Mouse (Mus musculus) R1 (cell line): ENCODE measurements around the gene Gm20388.
A peak's percentile ranks its signal among the peaks of the same experiment; 100 is the strongest.

Experiments
- DNase-seq: peaks from one replicate; pipeline ENCODE4 v3.0.0-alpha.2; 2018; ENCODE audit warnings: low read depth, low spot score

The Gm20388 gene

DNA sequence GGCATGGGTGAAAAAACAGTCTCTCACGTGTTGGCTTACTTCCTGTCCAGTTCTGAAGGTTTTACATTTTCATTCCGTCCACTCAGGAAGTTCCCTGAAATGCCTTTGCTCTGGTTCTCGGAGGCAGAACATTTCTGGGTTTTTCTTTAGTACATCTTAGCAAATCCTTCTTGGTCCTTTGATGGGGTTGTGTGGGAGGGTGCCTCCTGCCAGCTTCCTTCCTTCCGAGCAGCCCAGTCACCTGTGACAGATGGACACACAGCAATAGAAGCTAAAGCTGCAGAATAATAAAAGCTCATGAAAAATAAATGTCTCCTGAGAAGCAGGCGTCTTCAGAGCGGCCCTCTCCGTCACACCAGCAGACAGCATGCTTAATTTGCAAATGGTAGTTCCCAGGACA lies 4168.3 kb downstream of the Gm20388 start:
- no peak for DNase-seq

DNA sequence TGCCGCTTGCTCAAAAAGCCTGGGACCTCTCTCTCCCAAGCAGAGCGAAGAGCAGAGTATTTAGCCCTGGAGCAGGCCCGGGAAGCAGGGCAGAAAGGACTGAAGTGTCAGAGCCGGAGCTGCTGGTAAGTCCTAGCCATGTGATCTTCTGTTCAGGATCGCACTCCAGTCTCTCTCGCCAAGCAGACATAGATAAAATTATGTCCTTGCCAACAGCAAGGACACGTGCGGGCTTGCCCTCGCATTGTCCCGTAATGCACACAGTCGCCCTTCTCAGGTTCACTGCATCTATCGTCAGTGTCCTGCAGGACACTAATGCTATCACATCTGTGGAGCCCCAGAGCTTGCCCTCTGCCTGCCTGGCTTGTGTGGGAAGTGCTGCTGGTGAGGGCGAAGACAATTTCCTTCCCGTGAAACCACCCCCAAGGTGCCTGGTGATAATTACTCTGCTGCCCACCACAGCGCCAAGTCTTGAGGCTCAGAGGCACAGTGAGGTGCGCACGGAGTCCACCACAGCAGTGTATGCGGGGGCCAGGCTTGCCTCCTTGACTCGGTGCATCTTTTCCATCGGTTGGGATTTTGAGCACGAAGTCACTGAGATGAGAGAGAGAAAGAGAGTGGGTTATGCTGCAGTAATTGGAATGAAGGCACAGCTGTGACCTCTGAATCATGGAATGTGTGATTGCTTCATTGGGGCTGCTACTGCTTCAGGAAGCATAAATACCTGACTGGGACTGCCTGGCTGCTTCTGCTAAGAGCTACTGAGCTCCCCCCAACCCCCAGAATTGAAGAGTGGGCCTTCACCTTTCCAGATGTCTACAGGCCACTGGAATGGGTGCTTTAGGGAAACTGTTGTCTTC lies 4170.1 kb downstream of the Gm20388 start:
- DNase-seq = no peak

DNA sequence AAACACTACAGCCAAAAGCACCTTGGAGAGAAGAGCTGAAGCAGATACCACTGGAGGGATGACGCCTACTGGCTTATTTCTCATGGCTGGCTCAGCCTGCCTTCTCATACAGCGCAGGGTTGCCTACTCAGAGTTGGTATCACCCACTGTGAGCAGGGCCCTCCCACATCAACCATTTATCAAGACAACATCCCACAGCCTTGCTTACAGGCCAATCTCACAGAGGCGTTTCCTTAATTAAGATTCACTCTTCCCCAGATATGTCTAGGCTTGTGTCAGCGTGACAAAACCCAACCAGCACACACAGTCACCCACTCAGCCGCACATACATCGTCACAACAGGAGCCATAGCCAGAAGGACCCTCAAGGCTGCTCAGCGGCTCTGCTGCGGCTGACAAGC lies 4172.0 kb downstream of the Gm20388 start:
- no peak for DNase-seq

DNA sequence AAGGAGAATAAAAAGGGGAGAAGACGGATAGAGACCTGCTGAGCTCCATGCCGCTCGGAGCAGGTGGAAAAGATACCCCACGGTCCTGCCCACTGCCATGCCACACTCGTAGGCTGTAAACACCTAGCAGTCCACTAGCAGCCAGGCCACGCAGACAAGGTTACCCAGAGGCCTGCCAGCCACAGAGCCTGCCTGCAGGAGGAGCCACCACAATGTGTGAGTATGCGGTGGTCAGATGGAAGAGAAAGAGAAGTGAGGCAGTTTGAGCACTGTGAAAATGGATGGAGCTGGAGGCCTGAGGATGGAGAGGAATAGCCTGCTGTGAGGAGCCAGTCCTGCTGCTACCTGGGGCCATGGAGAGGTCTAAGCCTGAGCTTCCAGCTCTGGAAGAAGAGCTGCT lies 4173.0 kb downstream of the Gm20388 start:
- no peak for DNase-seq

DNA sequence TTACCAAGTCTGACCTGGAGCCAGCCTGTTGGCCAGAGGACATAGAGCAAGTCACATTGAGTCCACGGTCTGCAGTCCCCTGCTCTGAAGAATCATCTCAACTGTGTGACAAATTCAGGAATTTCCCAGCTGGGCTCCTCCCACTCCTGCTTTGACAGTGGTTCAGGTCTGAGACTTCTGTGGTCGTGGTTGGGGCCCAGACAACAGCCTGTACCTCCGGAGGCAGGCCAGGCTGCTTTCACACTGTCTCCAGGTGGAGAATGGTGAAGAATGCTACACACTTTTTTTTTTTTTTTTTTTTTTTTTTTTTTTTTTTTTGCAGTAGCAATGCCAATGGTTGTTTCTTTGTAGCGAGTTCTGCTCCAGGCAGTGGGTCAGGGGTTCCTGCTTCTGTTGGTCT lies 4175.0 kb downstream of the Gm20388 start:
- no peak for DNase-seq

DNA sequence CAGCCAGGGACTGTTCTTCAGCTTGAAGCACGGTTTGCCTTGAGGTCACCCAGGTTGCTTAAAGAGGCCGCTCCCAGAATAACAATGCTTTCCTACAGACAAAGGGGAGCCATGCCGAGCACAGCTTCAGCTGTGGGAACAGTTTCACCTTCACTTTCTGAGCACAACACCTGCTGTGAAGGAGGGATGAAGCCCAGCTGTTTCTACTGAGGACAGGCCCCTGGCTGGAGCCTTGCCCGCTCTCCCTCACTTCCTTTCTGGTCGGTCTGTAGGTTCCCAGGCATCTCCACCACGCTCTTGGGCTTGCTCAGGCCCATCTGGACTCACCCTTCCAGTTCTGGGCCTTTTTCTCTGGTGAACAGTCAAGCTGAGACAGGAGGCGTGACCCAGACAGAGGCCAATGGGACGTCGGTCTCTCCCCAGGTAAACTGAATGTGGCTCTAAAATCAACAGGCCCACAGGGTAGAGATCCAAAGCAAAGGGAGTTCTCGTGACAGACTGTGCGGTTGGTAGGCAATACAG lies 4177.5 kb downstream of the Gm20388 start:
- peak; percentile 91 for DNase-seq

DNA sequence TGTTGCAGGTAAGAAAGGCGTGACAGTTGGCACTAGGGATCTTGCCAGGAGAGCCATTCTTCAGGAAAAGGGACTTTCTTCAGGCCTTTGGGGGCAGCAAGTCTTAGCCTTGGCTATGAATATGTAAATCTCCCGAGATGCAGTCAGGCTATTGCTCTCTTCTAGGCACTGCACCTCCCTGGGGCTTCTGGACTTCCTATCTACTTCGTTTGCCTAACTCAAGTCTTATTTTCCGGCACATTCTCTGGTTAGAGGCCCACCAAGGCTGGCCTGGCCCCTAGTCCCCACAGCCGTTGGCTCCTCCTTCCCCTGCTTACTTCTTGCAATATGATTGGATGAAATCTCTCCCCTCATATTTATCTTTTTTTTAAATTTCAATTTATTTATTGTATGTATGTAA lies 4178.4 kb downstream of the Gm20388 start:
- DNase-seq = no peak

DNA sequence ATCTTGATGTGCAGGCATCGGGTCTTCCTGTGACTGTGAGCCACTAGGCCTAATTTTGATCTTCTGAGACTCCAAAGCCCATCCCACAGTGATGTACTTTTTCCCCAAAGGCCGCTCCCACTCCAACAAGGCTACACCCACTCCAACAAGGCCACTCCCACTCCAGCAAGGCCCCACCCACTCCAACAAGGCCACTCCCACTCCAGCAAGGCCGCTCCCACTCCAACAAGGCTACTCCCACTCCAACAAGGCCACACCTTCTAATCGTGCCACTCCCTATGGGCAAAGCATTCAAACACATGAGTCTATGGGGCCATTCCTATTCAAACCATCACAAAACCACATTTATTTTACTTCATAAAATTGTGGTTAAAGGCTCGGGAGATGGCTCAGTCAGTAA lies 4179.8 kb downstream of the Gm20388 start:
- peak; percentile 73 for DNase-seq

DNA sequence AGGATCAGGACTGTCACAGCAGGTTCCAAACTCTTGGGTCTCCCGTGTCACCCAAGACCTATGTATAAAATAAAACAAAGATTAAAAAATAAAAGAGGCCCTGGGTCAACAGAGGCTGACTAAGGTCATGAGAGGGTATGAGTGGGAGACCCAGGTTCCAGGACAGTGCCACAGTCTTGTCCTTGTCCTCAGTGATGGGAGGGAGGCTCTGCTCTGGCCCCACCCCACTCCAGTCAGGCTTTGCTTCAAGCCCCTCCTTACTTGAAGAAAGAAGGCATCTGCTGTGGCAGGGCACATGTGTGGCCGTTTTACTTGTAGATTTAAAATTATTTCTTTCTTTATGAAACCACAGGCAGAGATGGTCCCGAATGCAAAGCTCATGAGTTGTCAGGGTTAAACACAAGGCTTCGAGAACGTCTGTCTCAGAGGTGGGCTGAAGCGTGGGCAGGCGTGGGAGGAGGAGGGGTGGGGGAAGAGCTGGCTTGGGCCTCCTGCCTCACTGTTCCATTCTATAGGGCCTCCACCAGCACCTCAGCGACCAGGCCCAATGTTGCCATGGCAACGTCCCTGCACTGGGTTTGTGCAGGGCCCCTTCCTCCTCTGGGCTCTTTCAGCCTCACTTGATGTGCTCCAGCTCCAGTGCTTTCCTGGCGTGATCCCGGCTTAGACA lies 4188.4 kb downstream of the Gm20388 start:
- peak; percentile 74 for DNase-seq

DNA sequence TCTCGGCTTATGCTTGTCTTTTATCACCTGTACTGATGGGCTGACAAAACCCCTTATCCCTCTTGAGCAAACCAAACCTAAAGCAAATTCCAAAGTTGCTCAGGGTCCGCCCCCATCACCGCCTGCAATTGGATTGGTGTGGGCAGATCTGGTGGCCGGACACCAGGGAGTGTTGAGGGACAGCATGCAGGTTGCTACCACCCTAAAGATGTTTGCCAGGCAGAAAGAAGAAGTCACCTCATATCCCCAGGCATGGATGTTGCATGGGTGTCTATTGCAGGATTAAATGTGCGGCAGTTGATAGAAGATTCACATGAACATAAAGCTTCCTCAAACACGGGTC lies 4189.0 kb downstream of the Gm20388 start:
- no peak for DNase-seq

DNA sequence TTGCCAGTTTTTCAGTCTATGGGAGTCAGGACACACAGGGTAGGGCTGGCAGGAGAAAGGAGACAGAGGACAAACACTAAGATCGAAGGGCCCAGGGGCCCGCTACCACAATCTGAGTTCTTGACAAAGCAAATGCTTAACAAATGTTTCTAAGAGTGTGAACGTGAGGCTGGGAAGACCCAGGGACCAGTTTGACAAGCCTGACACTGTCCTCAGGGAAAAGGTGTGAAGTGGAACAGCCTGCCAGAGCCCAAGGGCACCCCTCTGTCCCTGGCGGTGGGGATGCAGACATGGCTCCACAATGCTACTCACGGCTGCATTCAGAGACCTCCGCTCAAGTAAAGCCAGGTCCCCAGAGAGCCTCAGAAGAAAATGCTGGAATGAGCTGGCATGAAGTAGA lies 4195.2 kb downstream of the Gm20388 start:
- DNase-seq = no peak

DNA sequence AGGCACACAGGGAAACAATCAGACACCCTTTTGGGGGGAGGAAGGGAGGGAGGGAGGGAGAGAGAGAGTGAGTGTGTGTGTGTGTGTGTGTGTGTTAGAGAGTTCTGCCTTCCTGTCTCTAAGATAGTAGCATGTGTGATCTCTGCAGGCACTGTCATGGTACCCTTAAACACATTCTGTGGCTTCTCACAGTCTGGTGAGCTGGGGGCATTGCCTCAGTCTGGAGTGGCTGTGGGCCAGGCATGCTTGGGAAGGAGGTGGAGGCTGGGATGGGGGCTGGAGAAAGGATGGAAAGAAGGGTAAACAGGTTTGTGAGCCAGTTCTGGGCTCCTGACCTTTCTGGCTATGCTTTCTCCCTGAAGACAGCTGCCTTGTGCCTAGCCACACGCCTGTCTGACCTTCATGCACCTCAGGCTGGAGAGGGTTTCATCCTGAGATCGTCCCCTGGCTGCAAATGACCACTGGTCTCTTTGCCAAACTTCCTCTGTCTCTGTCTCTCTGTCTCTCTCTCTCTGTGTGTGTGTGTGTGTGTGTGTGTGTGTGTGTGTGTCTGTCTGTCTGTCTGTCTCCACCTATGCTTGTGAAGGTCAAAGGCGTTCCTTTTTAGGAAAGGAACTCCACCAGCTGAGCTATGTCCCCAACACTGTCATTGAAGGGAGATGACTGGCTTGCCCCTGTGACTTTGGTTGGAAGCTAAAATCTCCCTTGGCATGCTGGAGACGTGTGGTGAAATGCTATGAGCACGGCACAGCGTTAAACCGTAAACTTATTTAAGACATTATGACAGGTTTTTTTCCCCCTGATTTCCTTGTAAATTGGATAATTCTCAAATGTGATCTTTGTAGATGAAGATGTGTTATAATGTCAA lies 4195.9 kb downstream of the Gm20388 start:
- DNase-seq = no peak

DNA sequence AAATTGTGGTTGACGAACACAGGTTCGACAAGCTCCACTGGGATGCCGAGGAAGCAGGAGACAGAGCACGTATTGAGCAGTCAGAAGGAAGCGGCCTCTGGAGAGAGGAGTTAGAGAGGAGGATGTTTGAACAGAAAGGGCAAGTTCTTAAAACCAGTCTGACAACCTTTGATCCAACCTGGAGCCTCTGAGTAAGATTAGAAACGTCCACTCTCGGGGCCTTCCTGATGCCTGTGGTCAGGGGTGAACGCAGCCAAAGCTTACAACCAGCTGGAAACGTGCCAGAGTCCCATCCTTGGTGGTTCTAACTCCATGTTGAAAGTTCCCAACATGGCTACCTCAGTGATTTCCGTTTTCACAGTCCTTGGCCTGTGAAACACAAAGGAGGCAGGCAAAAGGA lies 4202.5 kb downstream of the Gm20388 start:
- DNase-seq = no peak

DNA sequence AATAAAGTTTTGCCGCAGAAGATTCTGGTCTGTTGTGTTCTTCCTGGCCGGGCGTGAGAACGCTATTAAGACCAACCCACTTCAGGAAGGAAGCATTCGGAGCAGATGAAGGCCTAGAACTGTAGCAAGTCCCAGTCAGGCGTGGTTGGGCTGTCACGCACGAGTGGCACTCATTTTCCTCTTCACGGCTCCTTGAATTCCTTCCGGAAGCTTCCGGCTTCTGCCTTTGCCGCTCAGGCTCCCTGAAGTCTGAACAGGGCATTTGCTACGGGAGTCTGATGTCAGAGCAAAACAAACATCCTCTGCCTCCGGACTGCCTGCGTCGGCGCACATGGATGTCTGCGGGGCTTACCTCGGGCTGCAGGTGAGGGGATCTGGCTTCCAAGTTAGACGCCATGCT lies 4214.6 kb downstream of the Gm20388 start:
- no peak for DNase-seq

DNA sequence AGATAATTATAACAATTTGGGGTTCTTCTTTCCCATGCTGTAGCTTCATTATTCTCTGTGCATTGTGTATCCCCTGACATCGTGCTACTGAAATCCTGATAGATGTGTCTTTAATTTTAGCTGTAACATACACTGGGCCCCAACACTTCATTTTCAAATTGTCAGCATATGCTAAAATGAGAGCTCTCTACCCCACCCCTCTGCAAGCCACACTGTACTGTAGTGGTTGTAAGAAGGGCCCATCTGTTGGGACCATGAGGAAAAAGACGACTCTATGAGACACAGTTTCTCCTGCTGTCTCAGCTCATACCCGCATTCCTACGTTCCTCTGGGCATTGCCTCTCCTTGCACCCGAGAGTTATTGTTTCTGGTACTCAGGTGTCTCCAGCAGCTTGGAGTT lies 4226.6 kb downstream of the Gm20388 start:
- no peak for DNase-seq

DNA sequence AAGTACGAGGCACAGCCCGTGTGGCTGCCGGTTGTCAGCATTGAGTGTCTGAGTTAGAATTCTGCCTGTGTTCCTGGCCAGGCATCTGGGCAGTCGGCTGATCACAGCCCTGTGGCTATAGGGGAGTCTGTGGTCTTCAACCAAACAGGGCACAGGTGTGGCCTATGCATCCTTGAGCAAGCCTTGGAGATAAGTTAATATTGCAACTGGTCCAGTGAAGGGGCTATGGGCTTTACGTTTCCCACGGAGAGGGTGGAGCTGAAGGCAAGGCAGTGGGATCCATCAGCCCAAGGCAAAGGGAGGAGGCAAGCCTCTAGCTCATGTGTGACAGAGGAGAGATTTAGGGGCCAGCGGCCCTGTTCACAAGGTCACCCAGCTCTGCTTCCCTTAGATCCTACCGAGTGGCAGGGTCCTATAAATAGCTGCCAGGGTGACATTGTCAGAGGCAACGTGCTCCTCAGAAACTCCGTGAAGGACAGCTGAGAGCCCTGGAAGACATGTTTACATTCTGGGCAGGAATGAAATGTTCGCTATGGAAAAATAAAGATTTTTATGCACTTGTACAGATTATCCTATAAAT lies 4229.7 kb downstream of the Gm20388 start:
- DNase-seq = no peak

DNA sequence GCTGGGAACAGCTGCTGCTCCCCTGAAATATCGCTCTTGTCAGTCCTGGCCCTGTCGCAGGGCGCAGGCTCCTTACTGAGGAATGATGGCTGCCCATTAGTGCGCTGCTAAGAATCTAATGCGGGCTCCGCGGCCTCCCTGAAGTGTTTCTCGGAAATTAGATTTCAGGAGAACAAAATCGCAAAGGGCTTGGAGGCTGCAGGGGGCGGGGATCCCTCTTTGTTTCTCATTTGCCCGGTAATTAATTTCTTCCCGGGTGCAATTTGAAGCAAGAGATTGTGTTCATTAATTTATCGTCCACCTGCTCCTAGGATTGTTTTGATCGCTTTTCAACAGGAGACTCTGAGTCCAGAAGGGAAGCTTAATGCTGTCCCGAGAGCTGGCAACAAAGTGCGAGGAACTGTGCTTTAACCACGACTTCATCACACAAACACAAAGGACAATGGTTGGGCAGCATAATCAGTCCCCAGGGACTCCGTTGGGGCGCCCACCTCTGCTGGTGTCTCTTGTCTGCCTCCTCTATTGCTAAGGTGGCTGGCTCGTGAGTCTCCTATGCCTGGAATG lies 4230.3 kb downstream of the Gm20388 start:
- no peak for DNase-seq

DNA sequence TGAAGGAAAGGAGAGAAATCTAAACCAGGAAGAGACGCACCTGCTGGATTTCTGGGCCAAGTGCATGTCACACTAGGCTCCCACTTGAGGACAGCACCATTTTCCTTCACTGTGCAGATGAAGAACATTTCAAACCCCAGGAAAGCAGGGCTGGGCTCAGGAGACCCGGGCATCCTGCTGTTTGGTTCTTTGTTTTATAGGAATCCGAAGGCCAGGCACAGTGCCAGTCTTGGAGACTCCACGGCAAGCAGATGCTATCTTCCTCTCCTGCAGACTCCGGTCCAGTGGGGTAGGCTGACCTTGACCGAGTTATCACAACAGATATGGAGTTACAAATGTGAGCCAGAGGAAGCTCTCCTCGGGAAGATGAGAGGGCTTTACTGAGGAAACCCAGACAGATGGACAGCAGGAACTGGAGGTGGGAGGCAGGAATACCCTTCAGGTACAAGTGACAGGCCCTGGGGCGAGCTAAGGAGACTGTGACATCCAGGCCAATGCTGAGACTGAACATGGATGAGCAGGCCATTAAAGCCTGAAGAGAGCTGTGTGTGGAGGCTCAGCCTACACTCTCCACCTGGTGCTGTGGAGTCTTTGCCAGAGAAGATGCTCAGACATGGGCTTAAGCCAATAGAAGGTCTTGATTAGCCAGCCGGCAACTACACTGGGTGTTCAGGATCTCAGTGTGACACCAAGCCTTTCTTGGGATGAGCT lies 4231.2 kb downstream of the Gm20388 start:
- peak; percentile 70 for DNase-seq

DNA sequence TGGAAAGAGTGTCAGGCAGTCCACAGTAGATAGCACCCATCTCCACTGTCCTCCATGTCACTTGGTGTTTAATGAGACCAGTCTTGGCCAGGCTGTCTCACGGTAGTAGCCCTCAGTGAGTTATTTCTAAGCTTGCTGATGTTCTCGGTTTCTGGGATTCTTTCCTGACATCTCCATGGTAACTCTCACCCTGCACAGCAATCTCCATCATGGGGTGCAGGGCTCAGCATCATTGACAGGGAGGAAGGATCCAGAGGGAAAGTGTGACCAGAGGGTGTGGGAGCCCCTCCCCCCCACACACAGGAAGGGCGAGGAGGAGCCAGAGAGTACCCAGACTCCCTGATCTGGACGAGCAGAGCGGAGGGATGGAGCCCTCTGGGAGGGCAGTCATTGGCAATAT lies 4232.4 kb downstream of the Gm20388 start:
- DNase-seq = no peak

DNA sequence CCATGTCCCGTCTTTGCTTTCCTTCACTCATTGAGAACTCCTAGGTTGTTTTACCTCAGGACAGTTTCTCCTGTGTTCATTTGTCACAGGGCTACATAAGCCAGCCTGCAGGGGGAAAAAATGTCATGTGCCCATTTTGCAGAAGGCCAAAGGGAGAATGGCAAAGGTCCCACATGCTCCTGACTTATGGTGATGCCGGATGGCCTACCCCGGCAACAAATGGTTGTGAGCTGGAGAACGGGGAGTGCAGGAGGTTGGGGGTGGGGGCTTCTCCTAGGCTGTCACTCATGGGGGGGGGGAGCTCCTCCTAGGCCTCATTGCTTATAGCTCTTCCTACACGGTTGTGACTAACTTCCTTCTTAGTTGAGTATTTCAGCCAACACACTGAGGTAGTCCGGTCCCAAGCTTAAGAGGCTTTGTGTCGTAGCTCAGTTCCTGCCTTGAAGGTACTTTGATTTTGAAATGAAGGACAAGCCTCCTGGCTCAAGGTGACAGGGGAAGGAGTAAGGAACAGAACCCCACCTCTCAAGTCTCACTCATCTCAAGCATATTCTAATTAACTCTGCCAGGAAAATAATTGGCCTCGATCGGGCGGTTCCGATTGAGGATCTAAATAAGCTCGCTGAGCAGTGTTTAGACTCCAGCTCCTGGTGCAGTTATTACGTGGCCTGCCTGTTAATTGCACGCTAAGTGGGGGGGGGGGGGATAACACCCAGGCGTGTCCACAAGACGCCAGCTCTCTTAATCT lies 4233.4 kb downstream of the Gm20388 start:
- DNase-seq = peak; percentile 35
